Mouse (Mus musculus): ENCODE measurements around the gene Olfr654. TPM values are rescaled to one million over a fixed set of nuclear protein-coding genes. Genes with fewer than 3 reads are reported as not detected.

Gene Olfr654
- total RNA-seq (2021): not detected
- long read RNA-seq, experiment 1: 0 reads
- long read RNA-seq, experiment 2: 0 reads

- no peak for DNase-seq
- intact Hi-C loops (cut with DNase I): no loop called here
Measured at GRCm38 (mm10) chr7:104586725-104587124, at the start of gene Olfr654. Olfr654 (plus strand) TSS chr7:104587025.

- intact Hi-C loops (cut with DNase I): no loop called here
Measured at GRCm38 (mm10) chr7:104549833-104550232, 37.0 kb upstream of the Olfr654 start, which contains the start of gene Olfr651. Olfr651 (plus strand) TSS chr7:104550133.

GRCm38 (mm10) chr7:104552700-104553099 is 34.1 kb upstream of the Olfr654 start:
- intact Hi-C loops (cut with DNase I): no loop called here
- no peak for DNase-seq

More at GRCm38 (mm10) chr7:104549833-104550232, 37.0 kb upstream of the Olfr654 start, which contains the start of gene Olfr651:
- DNase-seq: no peak

- intact Hi-C loops (cut with DNase I): no loop called here
- no peak for DNase-seq
Measured at GRCm38 (mm10) chr7:104560601-104561000, 26.2 kb upstream of the Olfr654 start, which contains the start of gene Olfr652. Olfr652 (plus strand) TSS chr7:104560901.

- no peak for DNase-seq
- intact Hi-C loops (cut with DNase I): no loop called here
Measured at GRCm38 (mm10) chr7:104577014-104577413, 9.8 kb upstream of the Olfr654 start, which contains the start of gene Olfr653. Olfr653 (plus strand) TSS chr7:104577314.

- DNase-seq: no peak
- intact Hi-C loops (cut with DNase I): no loop called here
Measured at GRCm38 (mm10) chr7:104580846-104581245, 6.0 kb upstream of the Olfr654 start.

GRCm38 (mm10) chr7:104581429-104581828 is 5.4 kb upstream of the Olfr654 start:
- no peak for DNase-seq
- intact Hi-C loops (cut with DNase I): no loop called here

GRCm38 (mm10) chr7:104588274-104588673 is 1.4 kb downstream of the Olfr654 start:
- intact Hi-C loops (cut with DNase I): no loop called here

GRCm38 (mm10) chr7:104601679-104602078 is 14.9 kb downstream of the Olfr654 start, which contains the start of gene Olfr655:
Olfr655 (minus strand) TSS chr7:104601779.
- intact Hi-C loops (cut with DNase I): no loop called here
- no peak for DNase-seq

More at GRCm38 (mm10) chr7:104588274-104588673, 1.4 kb downstream of the Olfr654 start:
- no peak for DNase-seq

- no peak for DNase-seq
- intact Hi-C loops (cut with DNase I): no loop called here
Measured at GRCm38 (mm10) chr7:104603173-104603572, 16.3 kb downstream of the Olfr654 start.

GRCm38 (mm10) chr7:104604727-104605126 is 17.9 kb downstream of the Olfr654 start:
- intact Hi-C loops (cut with DNase I): no loop called here
- DNase-seq: no peak

- intact Hi-C loops (cut with DNase I): no loop called here
- no peak for DNase-seq
Measured at GRCm38 (mm10) chr7:104613655-104614054, 26.8 kb downstream of the Olfr654 start, which contains the start of gene Olfr656. Olfr656 (plus strand) TSS chr7:104613955.

- DNase-seq: no peak
- intact Hi-C loops (cut with DNase I): no loop called here
Measured at GRCm38 (mm10) chr7:104624494-104624893, 37.7 kb downstream of the Olfr654 start, which contains the start of gene Olfr657. Olfr657 (plus strand) TSS chr7:104624794.

Other genes starting within 250 kb of the Olfr654 start
- gene Trim12c, start 233.7 kb upstream of the Olfr654 start, total RNA-seq (2021): 1 to 10 TPM; 1.8 to 2.0 TPM
- gene Trim30b, start 217.1 kb upstream of the Olfr654 start, total RNA-seq (2021): not detected
- gene Trim30c, start 186.2 kb upstream of the Olfr654 start, total RNA-seq (2021): not detected
- 1 to 10 TPM in 1 of 2 experiments, under 1 TPM in 1; 0.77 to 1.2 TPM for gene Trim30a, start 121.8 kb upstream of the Olfr654 start, total RNA-seq (2021)
- under 1 TPM; 0.20 to 0.30 TPM for gene Trim30d, start 79.2 kb upstream of the Olfr654 start, total RNA-seq (2021)
- not detected for gene Olfr651, start 36.9 kb upstream of the Olfr654 start, total RNA-seq (2021)
- gene Olfr652, start 26.1 kb upstream of the Olfr654 start, total RNA-seq (2021): not detected
- not detected for gene Olfr653, start 9.7 kb upstream of the Olfr654 start, total RNA-seq (2021)
- gene Olfr655, start 14.8 kb downstream of the Olfr654 start, total RNA-seq (2021): not detected
- not detected for gene Olfr656, start 26.9 kb downstream of the Olfr654 start, total RNA-seq (2021)
- gene Olfr657, start 37.8 kb downstream of the Olfr654 start, total RNA-seq (2021): not detected
- gene Olfr658, start 60.3 kb downstream of the Olfr654 start, total RNA-seq (2021): not detected
- gene Olfr659, start 79.7 kb downstream of the Olfr654 start, total RNA-seq (2021): not detected
- not detected for gene Olfr661, start 99.5 kb downstream of the Olfr654 start, total RNA-seq (2021)
- gene Usp17le, start 190.4 kb downstream of the Olfr654 start, total RNA-seq (2021): not detected

All from gastrocnemius, postnatal 36 days (tissue).